Comparison of ENCODE assay signal across 24 mouse cellular contexts in genomic region chr13:34304896-34305295, GRCm38 (mm10). TPM values are rescaled to one million over a fixed set of nuclear protein-coding genes. Genes with fewer than 3 reads are reported as not detected.
A peak's percentile ranks its signal among the peaks of the same experiment; 100 is the strongest.
DNase-seq lines count a peak whose midpoint lies in the region; ATAC-seq and TF ChIP-seq lines count a peak whose summit lies in the region.
"Had no signal": no experiment of that assay in that cellular context is flagged by ENCODE, and none has a peak within 500 bp of the region (broad histone marks: within the 10 kb centered on the region; RNA-seq: fewer than 3 reads in every experiment).

No protein-coding gene starts in this region.

- no peaks in the 10 kb centered on the region for H3K4me1 ChIP-seq in forebrain, embryonic 11.5 days (replicated peaks; ENCODE audit: control insufficient read depth, insufficient read depth, low read length)
- peaks cover 25% of the 10 kb centered on the region for H3K4me1 ChIP-seq in forebrain, embryonic 10.5 days
- no peaks in the 10 kb centered on the region; the same call in 1 of the 2 replicates for H3K4me1 ChIP-seq in intestine, embryonic 15.5 days (replicated peaks)
- 0 out of 2 replicates have a peak, but pooled peaks cover 8% of the 10 kb centered on the region for H3K4me1 ChIP-seq in kidney, embryonic 16.5 days (ENCODE audit: insufficient read depth, low read length)
- H3K4me1 ChIP-seq in hindbrain, embryonic 12.5 days: peaks cover 5% of the 10 kb centered on the region; the same call in 1 of the 2 replicates
- no peaks in the 10 kb centered on the region for H3K4me1 ChIP-seq in heart, adult 2 months (ENCODE audit: control insufficient read depth, insufficient read depth, low read length)
- H3K4me1 ChIP-seq in neural tube, embryonic 15.5 days: no peaks in the 10 kb centered on the region
- H3K4me1 ChIP-seq: forebrain, embryonic 15.5 days; neural tube, embryonic 12.5 days had no signal

- H3K9ac ChIP-seq in forebrain, embryonic 11.5 days (ENCODE audit: low read length): no peak overlapping the region
- H3K9ac ChIP-seq in intestine, embryonic 15.5 days: no peak overlapping the region
- no peak overlapping the region for H3K9ac ChIP-seq in kidney, embryonic 16.5 days (replicated peaks; ENCODE audit: low read length)
- H3K9ac ChIP-seq in hindbrain, embryonic 12.5 days: no peak overlapping the region
- no peak overlapping the region for H3K9ac ChIP-seq in heart, adult 2 months (ENCODE audit: low read depth, low read length)
- H3K9ac ChIP-seq in neural tube, embryonic 15.5 days (replicated peaks): no peak overlapping the region
- H3K9ac ChIP-seq: forebrain, embryonic 15.5 days; hindbrain, embryonic 13.5 days; neural tube, embryonic 12.5 days had no signal

- no peak for TF ChIP-seq CTCF in heart, adult 2 months (IDR thresholded peaks at IDR 0.05)

- no peaks in the 10 kb centered on the region for H3K9me3 ChIP-seq in forebrain, embryonic 11.5 days (ENCODE audit: control insufficient read depth, low read length)
- H3K9me3 ChIP-seq in forebrain, embryonic 10.5 days: no peaks in the 10 kb centered on the region
- no peaks in the 10 kb centered on the region for H3K9me3 ChIP-seq in intestine, embryonic 15.5 days
- no peaks in the 10 kb centered on the region for H3K9me3 ChIP-seq in kidney, embryonic 16.5 days (ENCODE audit: low read length)
- no peaks in the 10 kb centered on the region for H3K9me3 ChIP-seq in hindbrain, embryonic 12.5 days (replicated peaks)
- H3K9me3 ChIP-seq in neural tube, embryonic 15.5 days (replicated peaks): no peaks in the 10 kb centered on the region
- H3K9me3 ChIP-seq: forebrain, embryonic 15.5 days; hindbrain, embryonic 13.5 days; limb, embryonic 10.5 days; neural tube, embryonic 12.5 days had no signal

- ATAC-seq in forebrain, embryonic 11.5 days (replicated peaks; ENCODE audit: low FRiP score): no peak
- peak; percentile 67 for ATAC-seq in intestine, embryonic 15.5 days
- peak; percentile 64; the same call in 1 of the 2 replicates for ATAC-seq in kidney, embryonic 16.5 days (ENCODE audit: low FRiP score, low TSS enrichment)
- ATAC-seq in hindbrain, embryonic 12.5 days (ENCODE audit: low FRiP score): no peak
- no peak for ATAC-seq in neural tube, embryonic 15.5 days (ENCODE audit: low FRiP score)
- ATAC-seq: forebrain, embryonic 15.5 days had no signal

- no peak overlapping the region for H3K4me2 ChIP-seq in forebrain, embryonic 11.5 days (ENCODE audit: low read depth, low read length, severe bottlenecking)
- H3K4me2 ChIP-seq in intestine, embryonic 15.5 days (replicated peaks): no peak overlapping the region
- H3K4me2 ChIP-seq in kidney, embryonic 16.5 days (replicated peaks; ENCODE audit: low read depth, low read length): no peak overlapping the region
- no peak overlapping the region for H3K4me2 ChIP-seq in hindbrain, embryonic 12.5 days (replicated peaks)
- H3K4me2 ChIP-seq in neural tube, embryonic 15.5 days: no peak overlapping the region
- H3K4me2 ChIP-seq: forebrain, embryonic 15.5 days; hindbrain, embryonic 13.5 days; liver, embryonic 11.5 days; neural tube, embryonic 12.5 days had no signal

- TF ChIP-seq POLR2A in heart, adult 2 months (IDR thresholded peaks at IDR 0.05; ENCODE audit: insufficient read depth, low read depth, low read length): no peak

- no peaks in the 10 kb centered on the region for H3K36me3 ChIP-seq in forebrain, embryonic 11.5 days (ENCODE audit: control insufficient read depth, insufficient read depth, low read length)
- peaks cover 32% of the 10 kb centered on the region for H3K36me3 ChIP-seq in forebrain, embryonic 10.5 days (replicated peaks)
- no peaks in the 10 kb centered on the region for H3K36me3 ChIP-seq in intestine, embryonic 15.5 days
- H3K36me3 ChIP-seq in kidney, embryonic 16.5 days (ENCODE audit: insufficient read depth, low read length): no peaks in the 10 kb centered on the region
- no peaks in the 10 kb centered on the region for H3K36me3 ChIP-seq in hindbrain, embryonic 12.5 days
- no peaks in the 10 kb centered on the region for H3K36me3 ChIP-seq in heart, adult 2 months (ENCODE audit: control insufficient read depth, insufficient read depth, low read length)
- no peaks in the 10 kb centered on the region; the same call in 1 of the 2 replicates for H3K36me3 ChIP-seq in neural tube, embryonic 15.5 days
- H3K36me3 ChIP-seq: forebrain, embryonic 15.5 days; limb, embryonic 10.5 days had no signal

- no peak overlapping the region for H3K4me3 ChIP-seq in forebrain, embryonic 11.5 days (ENCODE audit: low read depth, low read length)
- H3K4me3 ChIP-seq in forebrain, embryonic 10.5 days: no peak overlapping the region
- no peak overlapping the region for H3K4me3 ChIP-seq in intestine, embryonic 15.5 days (replicated peaks)
- no peak overlapping the region for H3K4me3 ChIP-seq in kidney, embryonic 16.5 days (ENCODE audit: low read length)
- no peak overlapping the region for H3K4me3 ChIP-seq in hindbrain, embryonic 12.5 days
- no peak overlapping the region for H3K4me3 ChIP-seq in heart, adult 2 months
- no peak overlapping the region for H3K4me3 ChIP-seq in neural tube, embryonic 15.5 days (replicated peaks)
- H3K4me3 ChIP-seq: forebrain, embryonic 15.5 days; hindbrain, embryonic 13.5 days; layer of hippocampus, adult 2 months; limb, embryonic 10.5 days; neural tube, embryonic 12.5 days had no signal

- DNase-seq in forebrain, embryonic 11.5 days (ENCODE audit: low spot score): peak; percentile 14
- no peak for DNase-seq in forebrain, embryonic 10.5 days (ENCODE audit: extremely low spot score, low spot score)
- DNase-seq in large intestine, adult 2 months (ENCODE audit: low read depth, low spot score): peak; percentile 62
- no peak for DNase-seq in heart, adult 2 months
- DNase-seq: adrenal gland, postnatal 14 days; cerebellum, adult 2 months; cerebellum, postnatal 36 days; embryo, embryonic 11 days; gastrocnemius, postnatal 14 days; heart, adult 18-20 months; lung, adult 2 months; midbrain, embryonic 14.5 days; retina, postnatal 1 day; right cerebral cortex, postnatal 25 days had no signal

- H3K79me2 ChIP-seq in heart, adult 2 months (replicated peaks; ENCODE audit: control insufficient read depth, insufficient read depth, low read length): no peaks in the 10 kb centered on the region

- TF ChIP-seq EP300 in heart, adult 2 months (IDR thresholded peaks at IDR 0.05; ENCODE audit: insufficient read depth, low read depth, low read length): no peak

- intact Hi-C loops in heart, adult 2 months (cut with DNase I): no loop called here

- H3K27me3 ChIP-seq in forebrain, embryonic 11.5 days (ENCODE audit: control insufficient read depth, insufficient read depth, low read length): no peaks in the 10 kb centered on the region
- no peaks in the 10 kb centered on the region for H3K27me3 ChIP-seq in forebrain, embryonic 10.5 days (ENCODE audit: poor library complexity, severe bottlenecking)
- H3K27me3 ChIP-seq in intestine, embryonic 15.5 days (replicated peaks): no peaks in the 10 kb centered on the region
- no peaks in the 10 kb centered on the region for H3K27me3 ChIP-seq in kidney, embryonic 16.5 days (ENCODE audit: insufficient read depth, low read length)
- no peaks in the 10 kb centered on the region for H3K27me3 ChIP-seq in hindbrain, embryonic 12.5 days
- H3K27me3 ChIP-seq in heart, adult 2 months (ENCODE audit: control insufficient read depth, insufficient read depth, low read length): no peaks in the 10 kb centered on the region
- H3K27me3 ChIP-seq in neural tube, embryonic 15.5 days (replicated peaks): no peaks in the 10 kb centered on the region
- H3K27me3 ChIP-seq: forebrain, embryonic 15.5 days; hindbrain, embryonic 13.5 days; neural tube, embryonic 12.5 days had no signal

- WGBS in forebrain, embryonic 11.5 days: 93% methylated on average over 3 of the region's 3 CpGs
- WGBS in forebrain, embryonic 10.5 days: 96% methylated on average over 3 of the region's 3 CpGs
- 78% methylated on average over 3 of the region's 3 CpGs for WGBS in intestine, embryonic 15.5 days
- WGBS in kidney, embryonic 16.5 days: 90% methylated on average over 3 of the region's 3 CpGs
- 43% methylated on average over 3 of the region's 3 CpGs for WGBS in large intestine, adult 2 months
- 96% methylated on average over 3 of the region's 3 CpGs for WGBS in hindbrain, embryonic 12.5 days
- WGBS in heart, adult 2 months: 85% methylated on average over 3 of the region's 3 CpGs
- WGBS in neural tube, embryonic 15.5 days: 91% methylated on average over 3 of the region's 3 CpGs

- no peak overlapping the region for H3K27ac ChIP-seq in forebrain, embryonic 11.5 days (ENCODE audit: low read depth, low read length)
- H3K27ac ChIP-seq in forebrain, embryonic 10.5 days: no peak overlapping the region
- no peak overlapping the region for H3K27ac ChIP-seq in intestine, embryonic 15.5 days
- H3K27ac ChIP-seq in kidney, embryonic 16.5 days (ENCODE audit: low read length): no peak overlapping the region
- no peak overlapping the region for H3K27ac ChIP-seq in hindbrain, embryonic 12.5 days
- H3K27ac ChIP-seq in heart, adult 2 months: no peak overlapping the region
- H3K27ac ChIP-seq in neural tube, embryonic 15.5 days (replicated peaks): no peak overlapping the region
- H3K27ac ChIP-seq: forebrain, embryonic 15.5 days; hindbrain, embryonic 13.5 days; layer of hippocampus, adult 2 months; limb, embryonic 10.5 days; neural tube, embryonic 12.5 days had no signal

RNA-seq across cellular contexts. Expression of gene Slc22a23, which starts 40.1 kb away (rescaled TPM):
- polyA plus RNA-seq in forebrain, embryonic 11.5 days (2014; fragmentation: Nextera tagmentation; extraction: Ambion mirVana): 16.9 and 18.5 TPM in 2 replicates
- 6.8 and 7.0 TPM in 2 replicates for polyA plus RNA-seq in forebrain, embryonic 10.5 days (2016; fragmentation: Nextera tagmentation; extraction: Ambion mirVana)
- polyA plus RNA-seq in intestine, embryonic 15.5 days (2015; fragmentation: Nextera tagmentation; extraction: Ambion mirVana): 3.2 and 3.3 TPM in 2 replicates
- 2.6 and 3.3 TPM in 2 replicates for polyA plus RNA-seq in kidney, embryonic 16.5 days (2015; fragmentation: Nextera tagmentation; extraction: Ambion mirVana)
- polyA plus RNA-seq in large intestine, adult 2 months (2012; rRNA removed): 19.5 and 41.2 TPM in 2 replicates
- 14.0 and 16.1 TPM in 2 replicates for polyA plus RNA-seq in hindbrain, embryonic 12.5 days (2016; fragmentation: Nextera tagmentation; extraction: Ambion mirVana)
- total RNA-seq in heart, adult 2 months (2021): 10 to 100 TPM; 11.1 to 14.2 TPM
- 12.1 and 12.2 TPM in 2 replicates for polyA plus RNA-seq in heart, adult 2 months (2012; rRNA removed)
- 13.9 and 15.6 TPM in 2 replicates for polyA plus RNA-seq in neural tube, embryonic 15.5 days (2015; fragmentation: Nextera tagmentation; extraction: Ambion mirVana)

Comparison
In these comparisons a context has a peak if more than half of its experiments do, and no peak if none do; other contexts are left out.
1. DNase-seq: peak in forebrain, embryonic 11.5 days (single experiment) and large intestine, adult 2 months (single experiment); none in forebrain, embryonic 10.5 days (single experiment) and heart, adult 2 months (0 of 2).
2. ATAC-seq: peak in intestine, embryonic 15.5 days (single experiment) and kidney, embryonic 16.5 days (single experiment); none in forebrain, embryonic 11.5 days (single experiment), hindbrain, embryonic 12.5 days (single experiment) and neural tube, embryonic 15.5 days (single experiment).